Mouse (Mus musculus): ENCODE results near the gene Dync1li1.

- peak; percentile 59 for TF ChIP-seq CTCF (IDR thresholded peaks at IDR 0.05; ENCODE audit: low read depth)
- no peak for TF ChIP-seq EP300 (IDR thresholded peaks at IDR 0.05; ENCODE audit: low read depth)
Observed at GRCm38 (mm10) chr9:114710345-114710744, 21.8 kb downstream of the Dync1li1 start.
